Mouse (Mus musculus) T-helper 1 cell (primary cell): Measurements from ENCODE around the gene Serpinb1b.
"Not testable (repeated sequence)": the region's sequence is repeated elsewhere in the genome, so short reads cannot be mapped to it uniquely, and the experiment has no call there.

ENCODE experiments used
- in situ Hi-C: fragments of 300-600 bp; cut with MboI, MseI; formaldehyde crosslinking; loops from one replicate; pipeline ENCODE4 v1.15.1; 2025; ENCODE audit warnings: high pct_unique_total_duplicates

Gene Serpinb1b

GRCm38 (mm10) chr13:33078056-33078705, at the start of gene Serpinb1b:
TSS of gene Serpinb1b (plus strand) at chr13:33078575.
- in situ Hi-C loops = loop anchor here (5.0 kb wide), 3 partner anchors 71 to 176 kb away; partner anchors contain the start of gene Serpinb6b

DNA sequence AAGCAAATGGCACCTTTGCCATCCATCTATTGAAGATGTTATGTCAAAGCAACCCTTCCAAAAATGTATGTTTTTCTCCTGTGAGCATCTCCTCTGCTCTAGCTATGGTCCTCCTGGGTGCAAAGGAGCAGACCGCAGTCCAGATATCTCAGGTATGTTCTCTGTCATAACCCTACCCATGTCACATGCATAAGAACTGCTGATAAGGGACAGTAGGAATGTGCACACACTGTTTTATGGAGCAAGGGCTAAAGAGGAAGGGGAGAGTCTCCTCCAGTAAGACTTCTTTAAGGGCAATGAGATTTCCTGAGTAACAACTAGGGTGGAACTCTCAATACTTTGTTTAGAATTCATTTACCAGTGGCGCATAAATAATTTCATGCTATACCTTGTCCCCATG, 48.9 kb upstream of the Serpinb1b start:
- in situ Hi-C loops = not testable (repeated sequence)

DNA sequence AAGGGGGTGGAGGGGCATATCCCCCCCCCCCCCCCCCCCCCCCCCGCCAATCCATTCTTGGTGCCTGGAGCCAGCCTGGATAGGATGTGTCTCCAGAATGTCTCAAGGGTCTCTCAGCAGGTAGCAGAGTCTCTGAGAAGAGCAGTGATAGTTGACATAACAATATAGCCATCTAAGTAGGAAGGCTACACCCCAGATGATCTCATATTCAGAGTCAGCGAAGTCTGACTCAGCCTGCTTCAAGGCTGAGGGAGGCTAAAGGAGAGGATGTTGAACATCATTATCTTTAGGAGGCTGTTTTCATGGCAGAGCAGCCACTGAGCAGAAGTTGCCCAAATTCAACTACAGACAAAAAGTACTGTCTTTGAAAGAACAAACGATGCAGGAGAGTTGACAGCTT, 48.1 kb upstream of the Serpinb1b start:
- in situ Hi-C loops = no loop called here

DNA sequence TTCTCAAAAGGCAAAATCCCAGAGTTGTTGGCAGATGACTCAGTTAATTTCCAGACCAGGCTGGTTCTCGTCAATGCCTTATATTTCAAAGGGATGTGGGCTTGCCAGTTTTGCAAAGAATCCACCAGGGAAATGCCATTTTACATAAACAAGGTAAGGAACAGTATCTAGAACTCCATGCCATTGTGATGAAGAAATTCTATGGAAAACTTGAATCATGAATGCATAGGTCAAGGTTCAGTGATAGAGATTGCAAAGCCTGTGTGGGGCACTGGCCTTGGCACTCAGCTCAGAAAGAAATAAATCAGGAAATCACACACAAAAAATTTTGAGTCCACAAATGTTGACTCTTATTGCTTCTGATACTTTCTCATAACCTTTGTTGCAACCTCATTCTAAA, 42.9 kb upstream of the Serpinb1b start:
- in situ Hi-C loops = no loop called here

GRCm38 (mm10) chr13:33043542-33043941, 34.8 kb upstream of the Serpinb1b start:
- in situ Hi-C loops = no loop called here

DNA sequence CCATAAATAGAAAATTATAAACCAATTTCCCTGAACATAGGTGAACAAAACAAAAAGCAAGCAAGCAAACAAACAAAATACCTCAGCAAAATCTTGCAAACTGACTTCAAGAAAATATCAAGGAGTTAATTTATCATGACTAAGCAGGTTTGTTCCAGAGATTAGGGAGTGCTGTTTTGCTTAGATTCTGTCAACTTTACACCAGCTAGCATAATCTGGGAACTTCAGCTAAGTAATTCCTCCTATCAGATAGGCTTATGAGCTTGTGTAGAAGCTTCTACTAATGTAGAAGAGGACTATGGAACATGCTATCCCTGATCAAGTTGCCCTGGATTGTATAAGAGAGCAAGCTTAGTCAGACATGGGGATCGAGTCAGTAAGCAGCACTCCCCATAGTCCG, 31.1 kb upstream of the Serpinb1b start:
- in situ Hi-C loops = no loop called here

- in situ Hi-C loops = no loop called here
Measured at GRCm38 (mm10) chr13:33048187-33048586, 30.2 kb upstream of the Serpinb1b start.

- in situ Hi-C loops = no loop called here
Measured at GRCm38 (mm10) chr13:33051697-33052096, 26.7 kb upstream of the Serpinb1b start.

- in situ Hi-C loops = no loop called here
Measured at GRCm38 (mm10) chr13:33063048-33063447, 15.3 kb upstream of the Serpinb1b start.

DNA sequence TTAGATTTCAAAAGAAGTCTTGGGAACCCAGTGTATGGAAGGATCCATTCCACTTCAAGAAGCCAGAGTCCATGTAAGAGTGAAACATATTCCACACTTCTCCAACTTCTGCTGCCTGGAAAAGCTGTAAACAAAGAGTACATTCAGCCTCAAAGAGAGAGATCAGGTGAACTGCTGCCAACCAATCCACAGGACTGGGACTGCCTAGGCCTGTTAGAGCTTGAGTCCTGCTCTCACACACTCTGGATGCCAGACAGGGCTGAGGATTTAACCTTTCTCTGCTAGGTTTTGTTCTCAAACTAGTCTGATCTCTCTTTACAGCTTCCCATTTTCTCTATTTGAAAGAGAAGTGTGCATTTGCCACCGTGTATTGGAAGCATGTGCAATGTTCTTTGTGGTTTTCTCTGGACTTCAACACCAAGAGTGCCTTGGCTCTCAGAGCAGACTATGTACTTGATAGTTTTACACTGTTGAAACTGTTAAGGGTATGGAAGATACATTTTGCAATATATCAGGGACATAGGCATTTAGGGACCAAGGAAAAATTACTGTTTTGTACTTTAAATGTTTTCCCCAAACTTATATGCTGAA, 10.9 kb upstream of the Serpinb1b start:
- in situ Hi-C loops = no loop called here

DNA sequence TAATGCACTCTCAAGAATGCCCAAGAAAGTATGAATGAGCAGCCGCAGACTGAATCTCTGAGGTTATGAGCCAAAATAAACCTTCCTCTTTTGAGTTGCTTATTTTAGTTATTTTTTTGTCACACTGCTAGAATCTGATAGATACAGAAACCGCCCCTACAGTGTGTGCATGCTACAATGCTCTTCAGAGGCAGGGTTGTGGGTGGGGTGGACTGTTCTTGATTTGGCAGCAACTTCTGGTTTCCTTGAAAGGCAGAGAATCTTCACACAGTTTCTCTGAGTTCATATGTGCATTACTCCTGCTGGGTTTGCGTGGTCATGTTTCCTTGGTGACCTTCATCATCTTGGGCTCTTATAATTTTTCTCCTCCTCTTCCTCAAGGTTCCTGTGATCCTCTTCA, 10.2 kb upstream of the Serpinb1b start:
- in situ Hi-C loops = no loop called here

- in situ Hi-C loops = no loop called here
Measured at GRCm38 (mm10) chr13:33071776-33072175, 6.6 kb upstream of the Serpinb1b start.

GRCm38 (mm10) chr13:33074029-33074428, 4.3 kb upstream of the Serpinb1b start:
- in situ Hi-C loops = no loop called here

GRCm38 (mm10) chr13:33076247-33076646, 2.1 kb upstream of the Serpinb1b start:
- in situ Hi-C loops = loop anchor here (5.0 kb wide), 3 partner anchors 69 to 174 kb away; partner anchors contain the start of gene Serpinb6b

GRCm38 (mm10) chr13:33077026-33077685, 1.2 kb upstream of the Serpinb1b start:
- in situ Hi-C loops = loop anchor here (5.0 kb wide), 3 partner anchors 70 to 175 kb away; partner anchors contain the start of gene Serpinb6b

DNA sequence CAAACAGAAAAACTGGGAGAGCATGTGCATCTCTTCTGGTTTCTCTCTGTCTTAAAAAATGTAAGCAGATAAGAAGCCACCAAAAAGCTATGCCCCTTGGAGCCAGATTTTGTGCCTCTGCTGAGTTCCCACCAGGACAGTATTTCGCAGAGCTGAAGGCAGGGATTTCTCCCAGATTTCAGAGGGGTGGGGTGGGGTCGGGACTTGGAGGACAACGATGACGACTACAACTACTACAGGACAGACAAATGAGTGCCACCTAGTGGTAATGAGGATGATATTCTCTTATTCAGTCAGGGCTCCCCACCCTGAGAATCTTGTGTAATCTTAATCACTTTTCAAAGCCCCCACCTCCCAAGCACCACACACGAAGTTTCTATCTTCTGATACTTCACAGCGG, 1.0 kb downstream of the Serpinb1b start:
- in situ Hi-C loops = loop anchor here (5.0 kb wide), 3 partner anchors 72 to 177 kb away; partner anchors contain the start of gene Serpinb6b

- in situ Hi-C loops = no loop called here
Measured at GRCm38 (mm10) chr13:33080356-33080755, 2.0 kb downstream of the Serpinb1b start.

GRCm38 (mm10) chr13:33083834-33084233, 5.5 kb downstream of the Serpinb1b start:
- in situ Hi-C loops = no loop called here

DNA sequence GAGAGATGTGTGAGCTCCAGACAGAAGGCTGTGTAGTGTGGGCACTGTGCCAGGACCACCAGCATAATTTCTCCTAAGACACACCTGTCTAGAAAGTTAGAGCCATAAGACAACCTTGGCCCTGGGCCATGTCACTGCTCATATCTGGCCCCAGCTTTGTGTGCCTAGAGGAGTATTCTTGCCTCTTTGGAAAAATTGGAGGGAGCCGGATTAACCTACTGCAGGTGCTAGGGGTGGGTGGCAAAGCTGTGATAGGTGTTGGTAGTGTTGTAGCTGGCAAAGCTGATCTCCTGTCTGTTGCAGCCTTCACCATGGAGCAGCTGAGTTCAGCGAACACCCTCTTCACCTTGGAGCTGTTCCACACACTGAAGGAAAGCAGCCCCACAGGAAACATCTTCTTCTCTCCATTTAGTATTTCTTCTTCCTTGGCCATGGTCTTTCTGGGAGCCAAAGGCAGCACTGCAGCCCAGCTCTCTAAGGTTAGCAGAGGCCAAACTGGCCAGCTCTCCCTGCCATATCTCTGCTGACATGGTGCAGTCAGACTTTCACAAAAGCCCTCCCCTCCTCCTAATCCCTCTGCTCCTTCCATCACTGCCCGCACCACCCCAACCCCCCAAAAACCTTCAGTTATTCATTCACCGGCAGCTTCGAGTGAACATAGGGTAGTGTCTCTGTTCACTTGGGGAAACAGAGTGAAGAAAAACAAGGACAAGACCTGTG, 6.8 kb downstream of the Serpinb1b start:
- in situ Hi-C loops = no loop called here

DNA sequence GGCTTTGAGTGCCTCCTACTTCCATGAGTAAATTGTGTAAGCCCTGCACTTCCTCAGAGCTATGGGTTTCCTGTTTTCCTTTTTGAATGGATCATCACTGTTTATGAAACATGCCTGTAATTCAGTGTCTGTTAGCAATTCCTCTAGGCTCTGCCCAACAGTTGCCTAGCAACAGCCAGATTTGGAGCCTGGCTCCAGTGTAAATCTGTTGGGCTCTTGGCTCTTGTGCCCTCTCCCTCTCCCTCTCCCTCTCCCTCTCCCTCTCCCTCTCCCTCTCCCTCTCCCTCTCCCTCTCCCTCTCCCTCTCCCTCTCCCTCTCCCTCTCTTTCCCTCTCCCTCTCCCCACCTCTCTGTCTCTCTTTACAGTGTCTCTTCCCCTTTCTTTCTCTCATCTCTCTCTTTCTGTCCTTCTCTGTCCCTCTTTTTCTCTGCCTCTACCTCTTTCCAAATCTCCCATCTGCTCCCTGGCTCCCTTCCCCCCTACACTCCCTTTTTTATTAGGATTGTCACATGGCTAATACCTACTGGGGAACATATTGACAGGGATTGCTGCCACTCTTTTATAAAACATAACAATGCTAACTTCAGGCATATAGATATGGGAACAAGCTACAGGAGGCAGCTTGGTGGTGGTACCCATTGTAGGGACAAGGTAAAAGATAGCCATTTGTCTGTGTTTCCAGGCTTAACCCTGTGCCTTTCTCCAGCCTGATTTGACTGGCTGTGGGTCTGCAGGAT, 7.5 kb downstream of the Serpinb1b start:
- in situ Hi-C loops = no loop called here

DNA sequence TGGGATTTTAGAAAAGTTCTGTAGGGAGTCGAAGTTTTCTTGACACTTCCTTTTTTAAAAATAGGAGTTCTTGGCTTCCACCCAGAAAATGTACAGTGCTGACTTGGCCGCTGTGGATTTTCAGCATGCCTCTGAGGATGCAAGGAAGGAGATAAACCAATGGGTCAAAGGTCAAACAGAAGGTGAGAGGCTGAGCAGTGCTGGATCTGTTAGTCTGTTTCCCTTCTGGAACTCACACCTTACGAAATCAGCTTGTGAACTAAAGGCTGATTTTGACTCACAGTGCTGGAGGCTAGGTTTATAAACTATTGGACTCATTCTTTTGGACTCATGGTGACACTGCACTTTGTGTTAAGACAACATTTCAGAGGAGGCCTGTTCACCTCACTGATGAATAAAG, 11.2 kb downstream of the Serpinb1b start:
- in situ Hi-C loops = no loop called here
